Mouse (Mus musculus) MEL (cell line): ENCODE results near the gene Gm45716. TPM values are rescaled to one million over a fixed set of nuclear protein-coding genes. Genes with fewer than 3 reads are reported as not detected.

Experiments
- DNase-seq: peaks from one replicate; pipeline ENCODE4 v3.0.0; 2011; ENCODE audit warnings: low read depth, low spot score
- H3K27ac ChIP-seq: 2 replicates; pipeline ENCODE4 v1.5.1; 2012; ENCODE audit warnings: low read depth, mild to moderate bottlenecking, control low read depth, low read length, moderate library complexity; ENCODE audit not compliant: control insufficient read depth
- H3K27me3 ChIP-seq, 2 experiments: fragments of 150-350 bp in 1 of 2; sonication (generic) in 1 of 2; 2 replicates each; pipeline ENCODE4 v1.6.1; 2012; ENCODE audit warnings: low read length in 2 of 2, mild to moderate bottlenecking in 2 of 2, improper control_type of control experiment in 1 of 2, moderate library complexity in 1 of 2; ENCODE audit not compliant: insufficient read depth in 2 of 2, control insufficient read depth in 1 of 2
- H3K36me3 ChIP-seq, 2 experiments: 2 replicates each; pipeline ENCODE4 v1.6.1; 2012 to 2014; ENCODE audit warnings: low read length in 2 of 2, improper control_type of control experiment in 1 of 2, inconsistent platforms in 1 of 2, mild to moderate bottlenecking in 1 of 2; ENCODE audit not compliant: insufficient read depth in 2 of 2, control insufficient read depth in 1 of 2
- H3K4me1 ChIP-seq, 2 experiments: fragments of 150-350 bp in 1 of 2; sonication (generic) in 1 of 2; 2 replicates each; pipeline ENCODE4 v1.6.1; 2012; ENCODE audit warnings: low read length in 2 of 2, improper control_type of control experiment in 1 of 2, mild to moderate bottlenecking in 1 of 2; ENCODE audit not compliant: insufficient read depth in 2 of 2, control insufficient read depth in 1 of 2
- H3K4me3 ChIP-seq, 2 experiments: fragments of 150-350 bp in 1 of 2; sonication (generic) in 1 of 2; 2 replicates each; pipeline ENCODE4 v1.5.1; 2012; ENCODE audit warnings: low read depth in 2 of 2, low read length in 2 of 2, mild to moderate bottlenecking in 2 of 2, moderate library complexity in 2 of 2, control low read depth in 1 of 2, improper control_type of control experiment in 1 of 2; ENCODE audit not compliant: control insufficient read depth in 1 of 2, insufficient read depth in 1 of 2
- H3K79me2 ChIP-seq: 2 replicates; pipeline ENCODE4 v1.6.1; 2012; ENCODE audit warnings: mild to moderate bottlenecking, low read length, moderate library complexity; ENCODE audit not compliant: control insufficient read depth, poor library complexity, insufficient read depth
- H3K9ac ChIP-seq: 2 replicates; pipeline ENCODE4 v1.6.1; 2012; ENCODE audit warnings: low read depth, mild to moderate bottlenecking, control low read depth, low read length, moderate library complexity; ENCODE audit not compliant: control insufficient read depth, poor library complexity, severe bottlenecking
- H3K9me3 ChIP-seq: fragments of 150-350 bp; sonication (generic); replicated peaks from 2 replicates; pipeline ENCODE4 v1.6.1; 2012; ENCODE audit warnings: mild to moderate bottlenecking, low read length, improper control_type of control experiment, moderate library complexity; ENCODE audit not compliant: insufficient read depth
- BHLHE40 ChIP-seq: IDR thresholded peaks from 2 replicates; pipeline ENCODE4 v1.6.1; 2012; ENCODE audit warnings: low read depth, mild to moderate bottlenecking, inconsistent platforms, low read length, improper control_type of control experiment, borderline replicate concordance
- CHD1 ChIP-seq: IDR thresholded peaks from 2 replicates; pipeline ENCODE4 v1.6.1; 2012; ENCODE audit warnings: low read depth, mild to moderate bottlenecking, inconsistent platforms, low read length, improper control_type of control experiment
- EP300 ChIP-seq, 2 experiments: IDR thresholded peaks; 2 replicates each; pipeline ENCODE4 v1.6.1; 2011; ENCODE audit warnings: improper control_type of control experiment in 2 of 2, low read length in 2 of 2, low read depth in 1 of 2, mild to moderate bottlenecking in 1 of 2
- GABPA ChIP-seq: IDR thresholded peaks from 2 replicates; pipeline ENCODE4 v1.6.1; 2012; ENCODE audit warnings: low read depth, mild to moderate bottlenecking, inconsistent platforms, low read length, improper control_type of control experiment, moderate library complexity
- GATA1 ChIP-seq: IDR thresholded peaks from 2 replicates; pipeline ENCODE4 v1.6.1; 2011; ENCODE audit warnings: low read depth, low read length, improper control_type of control experiment
- MAFK ChIP-seq: IDR thresholded peaks from 2 replicates; pipeline ENCODE4 v1.6.1; 2011; ENCODE audit warnings: low read depth, mild to moderate bottlenecking, low read length, improper control_type of control experiment, borderline replicate concordance
- NELFE ChIP-seq: IDR thresholded peaks from 2 replicates; pipeline ENCODE4 v1.6.1; 2011; ENCODE audit warnings: low read depth, low read length, improper control_type of control experiment
- NRF1 ChIP-seq: IDR thresholded peaks from 2 replicates; pipeline ENCODE4 v1.6.1; 2014; ENCODE audit warnings: low read depth, mild to moderate bottlenecking, inconsistent platforms, low read length, improper control_type of control experiment, moderate library complexity; ENCODE audit not compliant: poor library complexity, insufficient read depth, severe bottlenecking
- POLR2AphosphoS5 ChIP-seq: IDR thresholded peaks from 2 replicates; pipeline ENCODE4 v1.6.1; 2012; ENCODE audit warnings: low read depth, borderline replicate concordance, mild to moderate bottlenecking, inconsistent platforms, low read length, moderate library complexity, mixed read lengths
- SIN3A ChIP-seq: IDR thresholded peaks from 2 replicates; pipeline ENCODE4 v1.6.1; 2012; ENCODE audit warnings: low read length, improper control_type of control experiment, inconsistent platforms
- USF2 ChIP-seq, 2 experiments: IDR thresholded peaks; 2 replicates each; pipeline ENCODE4 v1.6.1; 2011 to 2012; ENCODE audit warnings: improper control_type of control experiment in 2 of 2, low read length in 2 of 2, borderline replicate concordance in 1 of 2, inconsistent platforms in 1 of 2, low read depth in 1 of 2, mild to moderate bottlenecking in 1 of 2; ENCODE audit not compliant: insufficient read depth in 1 of 2
- ZKSCAN1 ChIP-seq: IDR thresholded peaks from 2 replicates; pipeline ENCODE4 v1.6.1; 2012; ENCODE audit warnings: low read depth, mild to moderate bottlenecking, inconsistent platforms, low read length, improper control_type of control experiment, moderate library complexity
- ZNF384 ChIP-seq: IDR thresholded peaks from 2 replicates; pipeline ENCODE4 v1.6.1; 2012; ENCODE audit warnings: low read depth, mild to moderate bottlenecking, inconsistent platforms, low read length, improper control_type of control experiment
- polyA plus RNA-seq, 2 experiments: library from polyadenylated mRNA; stranded (reverse) in 1 of 2; unstranded in 1 of 2; fragments of >175 nt in 1 of 2; fragments of >200 nt in 1 of 2; gene quantifications; 2 replicates each; pipeline versions ENCODE4 v1.2.1 to v1.2.4; 2012; ENCODE audit warnings: low replicate concordance in 2 of 2, low read depth in 1 of 2; ENCODE audit not compliant: insufficient read length in 2 of 2, insufficient read depth in 1 of 2, missing spikeins in 1 of 2
- total RNA-seq: library from RNA; depleted of rRNA; stranded (reverse); fragments of 300-350 nt; gene quantifications from 2 replicates; pipeline ENCODE4 v1.2.3, GENCODE M21; 2012

Gene Gm45716
- total and polyA plus RNA-seq, 3 experiments = 2.9 to 4.1 TPM; not detected in 1

DNA sequence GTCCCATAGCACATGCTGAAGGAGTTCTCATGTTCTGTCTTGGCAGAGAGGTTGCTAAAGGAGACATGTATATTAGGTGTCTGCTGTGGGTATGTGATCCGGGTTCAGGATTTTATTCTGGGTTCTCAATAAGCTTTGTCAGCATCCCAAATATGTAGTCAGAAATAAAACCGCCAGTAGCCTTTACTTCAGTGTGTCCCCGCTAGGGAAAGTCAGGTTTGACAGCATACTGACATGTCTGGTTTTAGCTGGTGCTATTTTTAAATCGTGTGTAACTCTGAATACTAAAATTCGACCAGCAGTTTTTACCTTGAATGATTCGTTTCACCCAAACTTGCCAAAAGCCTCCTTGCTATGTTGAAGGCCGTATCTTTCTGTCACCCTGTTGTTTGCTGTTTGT lies 78.1 kb downstream of the Gm45716 start:
- H3K4me1 ChIP-seq = no peaks in the 10 kb centered on the region
- no peaks in the 10 kb centered on the region for H3K9me3 ChIP-seq
- no peaks in the 10 kb centered on the region for H3K27me3 ChIP-seq
- no peak for DNase-seq
- TF ChIP-seq NELFE (no peak), EP300 (IDR thresholded peaks at IDR 0.05; ENCODE audit: low read depth in 1 of 2, low read length in 2 of 2) (no peak), USF2 (IDR thresholded peaks at IDR 0.05; ENCODE audit: borderline replicate concordance in 1 of 2, insufficient read depth in 1 of 2, low read depth in 1 of 2, low read length in 2 of 2) (no peak)
- TF ChIP-seq, all 39 proteins: peak for 0
- Histone ChIP-seq H3K79me2 (no peaks in the 10 kb centered on the region), H3K36me3 (no peaks in the 10 kb centered on the region), H3K9ac (no peak overlapping the region), H3K4me3 (no peak overlapping the region), H3K27ac (no peak overlapping the region)

GRCm38 (mm10) chr11:90268934-90269333 lies 81.5 kb downstream of the Gm45716 start:
- Histone ChIP-seq H3K36me3 (0 out of 4 replicates have a peak, but pooled peaks cover 0 to 1% of the 10 kb centered on the region in 2 experiments), H3K9ac (no peak overlapping the region), H3K9me3 (no peaks in the 10 kb centered on the region), H3K27me3 (no peaks in the 10 kb centered on the region), H3K27ac (no peak overlapping the region), H3K4me3 (no peak overlapping the region), H3K79me2 (no peaks in the 10 kb centered on the region), H3K4me1 (no peaks in the 10 kb centered on the region)
- TF ChIP-seq GATA1 (no peak), MAFK (no peak), ZKSCAN1 (no peak), NRF1 (no peak), GABPA (no peak), SIN3A (no peak), ZNF384 (no peak), POLR2AphosphoS5 (no peak), EP300 (IDR thresholded peaks at IDR 0.05; ENCODE audit: low read depth in 1 of 2, low read length in 2 of 2) (no peak), NELFE (no peak), CHD1 (no peak), BHLHE40 (no peak)
- no peak for DNase-seq
